Mouse (Mus musculus) kidney, adult 9 months (tissue): ENCODE measurements around the gene Tesk1.

Source experiments
- DNase-seq: peaks from one replicate; pipeline ENCODE4 v3.0.0; 2022

Gene Tesk1

DNA sequence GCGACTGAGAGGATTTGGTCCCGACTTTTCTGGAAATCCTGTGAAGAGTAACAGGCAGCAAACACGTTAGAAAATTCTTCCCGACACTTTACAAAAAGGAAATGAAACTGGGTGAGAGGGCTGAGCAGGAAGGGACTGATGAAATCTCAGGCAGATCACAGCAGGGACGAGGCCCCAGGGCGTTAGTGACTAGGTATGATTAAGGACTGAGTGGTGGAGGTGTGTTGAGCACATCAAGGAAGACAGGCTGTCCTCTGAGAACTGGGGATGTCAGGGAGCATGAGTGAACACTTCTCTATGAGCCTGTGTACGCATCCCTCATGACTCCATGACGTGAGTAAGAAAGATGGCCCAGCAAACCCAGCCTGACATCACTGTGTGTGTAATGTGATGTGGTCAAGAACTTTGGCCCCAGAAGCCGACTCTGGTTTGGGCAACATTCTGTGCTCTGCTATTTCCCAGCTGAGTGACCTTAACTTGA, 21.9 kb upstream of the Tesk1 start:
- DNase-seq = no peak

GRCm38 (mm10) chr4:43420305-43420704, 21.4 kb upstream of the Tesk1 start:
- DNase-seq = peak; percentile 91

- DNase-seq = no peak
These were observed 20.0 kb upstream of the Tesk1 start for GRCm38 (mm10) chr4:43421632-43422240.

DNA sequence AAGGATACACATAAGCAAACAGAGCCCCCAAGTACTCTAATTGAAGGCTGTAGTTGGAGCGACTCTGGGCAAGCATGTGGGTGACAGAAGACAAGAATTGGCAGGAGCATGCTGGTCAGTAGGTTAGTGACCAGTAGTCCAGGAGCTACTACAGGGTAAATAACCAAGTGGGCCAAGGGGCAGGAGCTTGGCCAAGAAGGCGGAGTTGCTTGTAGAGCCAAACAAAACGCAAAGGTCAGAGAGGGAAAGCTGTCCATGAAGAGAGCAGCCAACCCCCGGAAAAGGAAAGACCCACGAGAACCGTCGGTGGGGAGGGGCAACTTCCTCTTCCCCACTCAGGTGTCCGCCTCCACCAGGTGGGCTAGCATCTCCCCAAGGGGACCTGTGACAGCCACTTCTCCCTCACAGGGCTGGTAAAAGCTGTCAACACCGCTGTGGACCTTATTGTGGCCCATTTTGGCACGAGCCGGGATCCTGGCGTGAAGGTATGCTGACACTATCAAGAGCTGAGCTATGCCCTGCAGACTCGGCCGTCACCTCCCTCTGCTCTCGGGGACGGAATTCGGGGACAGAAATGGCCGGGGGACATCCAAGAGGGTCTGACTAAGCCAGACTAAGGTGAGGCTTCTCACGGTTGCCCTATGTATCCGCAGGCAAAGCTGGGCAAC, 18.3 kb upstream of the Tesk1 start:
- DNase-seq = peak; percentile 90

DNA sequence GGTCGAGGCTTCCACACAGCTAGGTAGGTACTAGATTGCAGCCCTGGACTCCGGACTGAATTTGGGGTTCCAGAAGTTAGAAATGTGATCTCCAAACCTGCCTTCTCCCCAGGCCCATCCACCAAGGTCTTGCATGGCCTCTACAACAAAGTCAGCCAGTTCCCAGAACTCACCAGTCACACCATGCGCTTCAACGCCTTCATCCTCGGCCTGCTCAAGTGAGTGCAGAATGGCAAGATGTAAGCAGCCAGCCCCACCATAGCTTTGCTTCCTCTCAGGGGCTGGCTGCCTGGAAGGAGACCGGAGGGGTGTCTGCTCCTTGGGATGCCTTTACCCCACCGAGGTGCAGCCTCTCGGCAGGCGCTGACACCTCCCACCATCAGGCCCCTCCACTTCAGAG, 17.7 kb upstream of the Tesk1 start:
- no peak for DNase-seq

DNA sequence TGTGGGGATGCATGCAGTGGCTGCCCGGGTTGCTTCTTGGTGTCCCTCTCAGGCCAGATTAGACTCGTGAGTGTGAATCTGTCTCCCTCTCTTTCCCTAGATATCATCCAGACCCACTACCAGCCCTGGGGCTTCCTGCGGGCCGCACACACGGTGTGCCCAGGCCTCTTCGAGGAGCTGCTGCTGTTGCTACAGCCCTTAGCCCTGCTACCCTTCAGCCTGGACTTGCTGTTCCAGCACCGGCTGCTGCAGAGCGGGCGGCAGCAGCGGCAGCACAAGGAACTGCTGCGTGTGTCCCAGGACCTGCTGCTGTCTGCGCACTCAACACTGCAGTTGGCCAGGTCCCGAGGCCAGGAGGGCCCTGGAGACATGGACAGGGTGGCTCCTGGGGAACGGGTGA, 16.5 kb upstream of the Tesk1 start:
- no peak for DNase-seq

DNA sequence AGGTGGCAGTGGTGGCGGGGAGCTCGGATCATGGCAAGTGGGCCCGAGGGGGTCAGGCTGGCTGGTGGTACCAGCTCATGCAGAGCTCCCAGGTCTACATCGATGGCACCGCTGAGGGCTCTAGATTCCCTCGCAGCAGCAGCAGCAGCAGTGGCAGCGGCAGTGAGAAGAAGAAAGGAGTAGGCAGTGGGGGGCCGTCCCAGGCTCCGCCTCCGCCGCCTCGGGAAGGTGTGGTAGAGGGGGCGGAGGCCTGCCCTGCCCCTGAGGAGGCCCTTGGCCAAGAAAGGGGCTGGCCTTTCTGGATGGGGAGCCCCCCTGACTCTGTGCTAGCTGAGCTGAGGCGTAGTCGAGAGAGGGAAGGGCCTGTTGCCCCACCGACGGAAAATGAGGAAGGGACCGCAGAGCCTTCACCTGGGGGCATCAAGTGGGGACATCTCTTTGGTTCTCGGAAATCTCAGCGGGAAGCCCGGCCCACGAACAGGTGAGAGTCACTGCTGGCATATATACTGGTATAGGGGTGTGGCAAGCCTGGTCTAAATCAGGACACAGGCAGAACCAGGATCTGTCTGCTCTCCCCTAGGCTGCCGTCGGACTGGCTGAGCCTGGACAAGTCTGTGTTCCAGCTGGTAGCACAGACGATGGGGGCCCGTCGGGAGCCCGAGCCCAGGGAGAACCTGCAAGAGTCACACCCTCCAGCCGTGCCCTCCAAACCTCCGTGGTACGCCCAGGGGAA, 15.9 kb upstream of the Tesk1 start:
- DNase-seq = no peak

DNA sequence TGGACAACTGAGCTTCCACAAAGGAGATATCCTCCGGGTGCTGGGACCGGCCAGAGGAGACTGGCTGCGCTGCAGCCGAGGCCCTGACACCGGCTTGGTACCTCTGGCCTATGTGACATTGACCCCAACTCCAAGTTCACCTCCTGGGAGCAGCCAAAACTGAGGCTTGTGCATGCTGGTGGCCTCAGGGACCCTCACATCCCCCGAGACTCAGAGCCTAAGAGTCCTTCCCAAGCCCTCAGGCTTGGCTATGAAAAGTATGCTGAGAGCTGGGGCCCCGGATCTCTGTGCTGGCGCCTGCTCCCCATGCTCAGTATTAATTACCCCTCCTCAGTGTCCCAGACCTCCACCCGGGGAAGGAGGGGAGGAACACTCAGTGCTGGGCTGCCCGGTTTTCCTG, 15.3 kb upstream of the Tesk1 start:
- no peak for DNase-seq

GRCm38 (mm10) chr4:43427501-43428179, 14.1 kb upstream of the Tesk1 start:
- no peak for DNase-seq

DNA sequence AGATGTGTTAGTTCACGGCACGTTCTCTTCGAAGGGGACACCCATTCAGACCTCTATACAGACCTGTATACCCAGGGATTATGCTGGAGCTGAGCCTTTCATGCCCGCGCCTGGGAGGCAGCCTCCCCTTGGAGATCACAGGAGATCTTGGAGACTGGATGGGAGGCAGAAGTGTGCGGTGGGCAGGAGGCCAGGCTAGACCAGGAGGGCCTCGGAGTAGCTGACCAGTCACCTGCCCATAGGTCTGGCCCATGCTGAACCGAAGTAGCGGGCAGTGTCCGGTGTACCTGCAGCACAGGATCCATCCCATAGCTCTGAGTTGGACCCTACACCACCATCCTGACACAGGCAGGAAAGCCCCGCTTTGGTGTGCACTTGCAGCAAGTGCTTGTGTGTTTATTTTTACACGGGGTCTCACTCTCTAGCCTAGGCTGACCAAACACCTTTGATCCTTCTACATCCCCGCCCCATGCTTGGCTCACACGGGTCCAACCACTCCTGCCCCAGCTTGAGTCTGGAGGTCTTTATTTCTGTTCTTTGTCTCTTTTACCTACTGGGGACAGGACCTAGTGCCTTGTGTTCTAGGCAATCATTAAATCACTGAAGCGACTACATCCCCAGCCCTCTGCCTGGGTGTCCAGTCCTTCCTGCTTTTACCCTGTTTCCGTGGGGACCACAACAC, 13.4 kb upstream of the Tesk1 start:
- peak; percentile 52 for DNase-seq

GRCm38 (mm10) chr4:43428946-43429345, 12.8 kb upstream of the Tesk1 start, which contains the start of gene Fam166b:
Fam166b (minus strand) TSS chr4:43429134.
- no peak for DNase-seq

DNA sequence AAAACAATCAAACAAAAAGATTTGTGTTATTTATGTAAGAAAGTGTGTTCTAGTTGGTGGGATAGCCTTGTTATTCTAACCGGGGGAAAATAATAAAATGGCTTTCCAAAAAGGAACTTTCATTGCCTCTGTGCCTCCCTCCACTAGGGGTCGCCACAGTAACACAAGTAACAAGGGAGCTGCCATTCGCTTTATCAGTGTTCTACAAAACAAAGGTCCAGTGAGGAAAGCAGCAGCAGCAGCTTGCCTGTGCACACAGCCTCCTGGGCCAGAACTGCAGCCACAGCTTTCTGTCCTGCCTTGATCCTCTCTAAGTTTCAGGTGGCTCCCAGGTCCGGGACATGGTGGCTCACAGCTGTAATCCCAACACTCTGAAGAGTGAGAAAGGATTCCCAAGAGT, 10.0 kb upstream of the Tesk1 start:
- DNase-seq = peak; percentile 91

GRCm38 (mm10) chr4:43432832-43433231, 8.9 kb upstream of the Tesk1 start:
- no peak for DNase-seq

- DNase-seq = peak; percentile 100
These were observed 305 bp downstream of the Tesk1 start for GRCm38 (mm10) chr4:43442044-43442443.

DNA sequence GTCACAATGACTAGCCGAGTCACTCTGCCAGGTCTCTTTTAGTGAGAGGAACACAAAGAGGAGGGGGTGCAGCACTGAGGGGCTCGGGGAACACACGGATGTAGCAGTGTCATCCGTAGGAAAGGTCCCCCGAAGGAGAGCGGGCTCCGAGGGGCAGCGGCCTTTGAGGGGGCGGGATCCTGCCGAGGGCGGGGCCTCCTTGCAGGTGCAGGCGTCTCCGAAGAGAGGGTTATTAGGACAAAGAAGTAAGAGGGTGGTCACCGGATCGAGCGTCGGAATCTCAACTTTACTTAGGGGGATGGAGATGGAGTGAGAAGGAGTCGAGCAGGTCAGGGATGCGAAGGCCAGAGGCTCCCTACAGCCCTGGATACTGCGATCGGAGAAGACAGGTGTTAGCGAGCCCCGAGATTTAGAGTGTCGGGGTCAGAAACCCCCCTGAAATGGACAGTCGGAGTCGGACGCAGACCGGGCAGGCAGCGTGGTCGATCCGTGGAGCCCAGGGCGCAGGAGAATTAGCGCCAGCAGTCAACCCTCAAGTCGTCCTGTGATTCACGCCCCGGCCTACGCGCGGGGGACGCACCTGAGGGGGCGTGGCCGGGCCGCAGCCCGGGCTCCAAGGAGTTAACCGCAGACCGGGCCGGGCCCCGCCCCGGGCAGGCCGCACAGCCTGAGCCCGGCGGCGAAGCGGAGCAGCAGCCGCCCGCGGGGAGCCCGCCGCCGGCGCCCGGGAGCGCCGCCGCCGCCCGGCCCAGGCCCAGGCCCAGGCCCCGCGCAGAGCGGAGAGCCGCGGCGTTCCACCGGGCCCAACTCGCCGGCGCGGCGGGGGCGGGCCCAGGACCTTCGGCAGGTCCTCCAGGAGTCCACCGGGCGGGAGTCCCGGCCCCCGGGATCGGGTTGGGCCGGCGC, 970 bp downstream of the Tesk1 start:
- DNase-seq = peak; percentile 84

- DNase-seq = no peak
These were observed 1.8 kb downstream of the Tesk1 start for GRCm38 (mm10) chr4:43443511-43443910.

- DNase-seq = no peak
These were observed 5.5 kb downstream of the Tesk1 start for GRCm38 (mm10) chr4:43447251-43447650.

- no peak for DNase-seq
These were observed 6.8 kb downstream of the Tesk1 start for GRCm38 (mm10) chr4:43448554-43448953.

DNA sequence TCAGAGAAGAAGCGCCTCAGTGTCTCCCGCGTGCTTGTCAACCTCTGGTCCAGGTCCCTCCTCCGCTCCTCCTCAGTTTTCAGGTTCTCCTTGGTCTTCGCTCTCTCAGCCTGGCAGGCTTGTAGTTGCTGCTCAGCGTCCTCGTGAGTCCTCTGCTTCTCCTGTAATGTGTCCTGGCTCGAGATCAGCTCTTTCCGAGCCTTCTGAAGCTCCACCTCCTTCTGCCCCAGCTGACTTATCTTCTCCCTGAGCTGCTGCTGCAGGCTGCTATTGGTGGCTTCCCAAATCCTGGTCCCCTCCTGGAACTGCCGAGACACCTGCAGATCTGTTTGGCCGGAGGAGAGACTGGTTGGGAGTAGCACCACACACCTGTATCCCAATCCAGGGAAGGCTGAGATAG, 10.6 kb downstream of the Tesk1 start:
- DNase-seq = no peak

GRCm38 (mm10) chr4:43453413-43453812, 11.7 kb downstream of the Tesk1 start:
- DNase-seq = no peak

DNA sequence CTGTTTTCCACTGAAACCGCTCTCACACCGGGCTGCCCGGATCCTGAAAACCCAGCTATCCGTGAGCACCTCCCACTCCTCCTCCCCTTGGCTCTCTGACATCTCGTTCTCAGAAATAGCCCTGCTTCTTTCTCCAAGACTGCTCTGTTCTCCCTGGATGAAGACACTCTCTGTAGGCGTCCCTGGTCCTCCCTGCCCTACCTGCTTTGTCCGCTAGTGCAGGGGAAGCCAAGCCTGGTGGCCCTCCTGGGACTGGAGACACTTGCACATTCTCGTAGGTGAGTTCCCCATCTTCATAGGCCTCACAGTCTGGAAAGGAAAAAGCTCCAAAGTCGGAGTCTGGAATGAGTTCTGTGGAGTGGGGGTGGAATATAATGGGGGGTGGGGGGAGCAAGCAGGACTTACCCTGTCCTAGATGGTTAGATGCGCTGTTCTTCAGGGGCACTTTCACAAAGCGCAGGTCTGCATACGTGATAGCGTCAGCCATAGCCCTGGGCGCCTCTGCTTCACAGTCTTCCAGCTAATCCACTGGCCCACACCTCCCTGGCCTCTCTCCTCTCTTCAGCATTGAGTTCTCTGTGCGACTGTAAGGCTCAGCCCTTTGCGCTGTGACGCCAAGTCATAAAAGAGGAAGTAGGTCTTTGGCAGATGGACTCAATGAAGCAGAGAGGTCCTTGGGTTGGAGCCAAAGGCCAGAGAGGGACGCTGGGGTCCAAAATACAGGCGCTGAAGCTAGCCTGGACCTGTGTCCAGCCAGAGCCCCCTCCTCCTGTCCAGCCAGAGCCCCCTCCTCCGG, 12.5 kb downstream of the Tesk1 start, which contains the start of gene Cd72:
Cd72 (minus strand) TSS at position 588 of the 796 bp plus-strand sequence.
- no peak for DNase-seq
